Mouse (Mus musculus) lung, embryonic 14.5 days (tissue): Measurements from ENCODE around the gene Lingo1. TPM values are rescaled to one million over a fixed set of nuclear protein-coding genes. Genes with fewer than 3 reads are reported as not detected.

Experiments
- ATAC-seq: fragments of 200-750 bp; cut with Nextera tagmentation; 2 replicates; pipeline ENCODE4 v1.8.0; 2017; ENCODE audit warnings: mild to moderate bottlenecking, moderate TSS enrichment, moderate library complexity; ENCODE audit not compliant: insufficient read depth
- DNase-seq: peaks from one replicate; pipeline ENCODE4 v3.0.0-alpha.2; 2015
- H3K27ac ChIP-seq: fragments of 300-500 bp; sonication (generic); 2 replicates; pipeline ENCODE4 v1.5.1; 2014; ENCODE audit warnings: low read depth, mild to moderate bottlenecking, moderate library complexity
- H3K27me3 ChIP-seq: fragments of 300-500 bp; sonication (generic); 2 replicates; pipeline ENCODE4 v1.6.1; 2014; ENCODE audit warnings: low read length, control low read depth; ENCODE audit not compliant: insufficient read depth
- H3K36me3 ChIP-seq: fragments of 300-500 bp; sonication (generic); 2 replicates; pipeline ENCODE4 v1.6.1; 2014; ENCODE audit warnings: control low read depth; ENCODE audit not compliant: insufficient read depth
- H3K4me1 ChIP-seq: fragments of 300-500 bp; sonication (generic); 2 replicates; pipeline ENCODE4 v1.6.1; 2014; ENCODE audit warnings: antibody characterized with exemption, control low read depth; ENCODE audit not compliant: insufficient read depth
- H3K4me2 ChIP-seq: fragments of 300-500 bp; sonication (generic); 2 replicates; pipeline ENCODE4 v1.6.1; 2014; ENCODE audit warnings: mild to moderate bottlenecking
- H3K4me3 ChIP-seq: fragments of 300-500 bp; sonication (generic); 2 replicates; pipeline ENCODE4 v1.5.1; 2014; ENCODE audit warnings: low read depth, low read length
- H3K9ac ChIP-seq: fragments of 300-500 bp; sonication (generic); 2 replicates; pipeline ENCODE4 v1.6.1; 2014
- H3K9me3 ChIP-seq: fragments of 300-500 bp; sonication (generic); 2 replicates; pipeline ENCODE4 v1.6.1; 2016; ENCODE audit warnings: low read depth, low read length, control low read depth
- CTCF ChIP-seq: IDR thresholded peaks from 2 replicates; pipeline ENCODE4 v1.5.1; 2016; ENCODE audit warnings: antibody characterized with exemption, low read depth
- WGBS: fragments of 180-500 bp; shearing (Covaris S2); extraction: QIAGEN DNeasy Blood & Tissue Kit; methylation state at CpG from one replicate; pipeline ENCODE4 v1.1.7; 2014; 5-methylcytosine and 5-hydroxymethylcytosine counted together
- polyA plus RNA-seq: library from polyadenylated mRNA; unstranded; fragments of >200 nt; fragmentation: Nextera tagmentation; extraction: Ambion mirVana; gene quantifications from 2 replicates; pipeline ENCODE4 v1.2.1, GENCODE M21; 2014

Gene Lingo1
- polyA plus RNA-seq, 1 experiment from 2014 or later: 4.8 TPM

DNA sequence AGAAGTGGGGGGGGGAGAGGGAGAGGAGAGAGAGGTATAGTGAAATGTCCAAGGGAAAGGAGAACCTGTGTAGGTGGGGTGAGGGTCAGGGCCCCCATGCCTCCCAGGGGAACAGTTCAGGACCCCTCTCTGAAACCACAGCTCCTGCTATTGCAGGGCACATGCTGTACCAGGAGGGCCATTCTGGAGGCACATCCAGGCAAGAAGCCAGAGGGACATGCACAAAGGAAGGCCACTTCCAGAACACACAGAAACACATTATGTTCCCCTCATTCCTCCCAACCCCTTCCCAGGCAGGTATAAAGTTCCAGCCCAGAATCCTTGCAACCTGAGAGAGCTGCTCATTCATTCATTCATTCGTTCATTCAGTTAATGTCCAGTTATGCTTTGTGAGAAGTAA, 105.6 kb downstream of the Lingo1 start:
- no peaks in the 10 kb centered on the region for H3K27me3 ChIP-seq
- DNase-seq (no peak), ATAC-seq (no peak)
- no peak overlapping the region for H3K9ac ChIP-seq
- H3K4me3 ChIP-seq: no peak overlapping the region
- H3K9me3 ChIP-seq: no peaks in the 10 kb centered on the region
- no peak for TF ChIP-seq CTCF
- no peak overlapping the region for H3K27ac ChIP-seq
- H3K4me2 ChIP-seq: no peak overlapping the region
- WGBS: 54% methylated on average over 1 of the region's 1 CpGs
- peaks cover 3% of the 10 kb centered on the region for H3K4me1 ChIP-seq
- H3K36me3 ChIP-seq: no peaks in the 10 kb centered on the region

DNA sequence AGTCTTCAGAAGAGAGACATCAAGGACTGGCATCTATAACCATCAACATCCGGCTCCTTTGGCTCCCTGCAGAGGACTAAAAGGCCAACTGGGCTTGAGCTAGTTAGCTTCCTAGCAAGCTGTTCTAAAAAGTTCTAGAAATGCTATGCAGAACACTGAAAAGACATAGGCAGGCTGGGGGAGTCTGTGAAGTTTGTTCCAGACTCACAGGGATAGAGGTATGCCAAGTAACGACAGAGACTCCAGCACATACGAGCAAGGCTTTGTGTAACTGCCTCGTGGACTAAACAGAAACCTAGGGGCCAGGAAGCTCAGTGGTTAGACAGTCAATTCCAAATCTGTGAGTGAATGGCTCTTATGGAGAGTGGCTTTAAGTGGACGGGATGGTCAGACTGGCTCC, 108.8 kb downstream of the Lingo1 start:
- no peak for TF ChIP-seq CTCF
- Histone ChIP-seq H3K27ac (peak overlapping the region; percentile 33; the same call in 1 of the 2 replicates), H3K9ac (no peak overlapping the region), H3K9me3 (no peaks in the 10 kb centered on the region), H3K4me1 (peaks cover 3% of the 10 kb centered on the region), H3K4me2 (no peak overlapping the region), H3K4me3 (no peak overlapping the region), H3K36me3 (no peaks in the 10 kb centered on the region), H3K27me3 (no peaks in the 10 kb centered on the region)
- WGBS: 78% methylated on average over 5 of the region's 5 CpGs
- DNase-seq: no peak
- ATAC-seq: no peak

DNA sequence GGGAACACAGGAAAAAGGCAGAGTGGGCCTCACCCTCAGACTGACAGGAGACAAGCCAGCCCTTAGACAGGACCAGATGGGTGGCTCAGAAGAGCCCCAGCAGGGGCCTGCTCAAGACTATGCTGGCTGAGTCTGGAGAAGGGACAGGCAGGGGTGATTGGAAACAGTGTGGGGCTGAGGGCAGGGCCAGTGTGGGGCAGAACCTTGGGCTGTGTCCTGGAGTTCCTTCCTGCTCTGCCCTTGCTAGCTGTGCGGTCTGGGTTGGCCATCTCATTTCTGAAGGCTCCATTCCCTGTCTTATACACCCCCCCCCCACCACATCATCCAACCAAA, 109.2 kb downstream of the Lingo1 start:
- H3K9me3 ChIP-seq: no peaks in the 10 kb centered on the region
- no peak overlapping the region for H3K4me3 ChIP-seq
- WGBS: 50% methylated on average over 1 of the region's 1 CpGs
- peaks cover 3% of the 10 kb centered on the region for H3K4me1 ChIP-seq
- TF ChIP-seq CTCF: no peak
- no peak overlapping the region for H3K9ac ChIP-seq
- no peaks in the 10 kb centered on the region for H3K36me3 ChIP-seq
- no peak overlapping the region for H3K4me2 ChIP-seq
- no peaks in the 10 kb centered on the region for H3K27me3 ChIP-seq
- ATAC-seq (peak; percentile 66), DNase-seq (no peak)
- peak overlapping the region; percentile 33; the same call in 1 of the 2 replicates for H3K27ac ChIP-seq

DNA sequence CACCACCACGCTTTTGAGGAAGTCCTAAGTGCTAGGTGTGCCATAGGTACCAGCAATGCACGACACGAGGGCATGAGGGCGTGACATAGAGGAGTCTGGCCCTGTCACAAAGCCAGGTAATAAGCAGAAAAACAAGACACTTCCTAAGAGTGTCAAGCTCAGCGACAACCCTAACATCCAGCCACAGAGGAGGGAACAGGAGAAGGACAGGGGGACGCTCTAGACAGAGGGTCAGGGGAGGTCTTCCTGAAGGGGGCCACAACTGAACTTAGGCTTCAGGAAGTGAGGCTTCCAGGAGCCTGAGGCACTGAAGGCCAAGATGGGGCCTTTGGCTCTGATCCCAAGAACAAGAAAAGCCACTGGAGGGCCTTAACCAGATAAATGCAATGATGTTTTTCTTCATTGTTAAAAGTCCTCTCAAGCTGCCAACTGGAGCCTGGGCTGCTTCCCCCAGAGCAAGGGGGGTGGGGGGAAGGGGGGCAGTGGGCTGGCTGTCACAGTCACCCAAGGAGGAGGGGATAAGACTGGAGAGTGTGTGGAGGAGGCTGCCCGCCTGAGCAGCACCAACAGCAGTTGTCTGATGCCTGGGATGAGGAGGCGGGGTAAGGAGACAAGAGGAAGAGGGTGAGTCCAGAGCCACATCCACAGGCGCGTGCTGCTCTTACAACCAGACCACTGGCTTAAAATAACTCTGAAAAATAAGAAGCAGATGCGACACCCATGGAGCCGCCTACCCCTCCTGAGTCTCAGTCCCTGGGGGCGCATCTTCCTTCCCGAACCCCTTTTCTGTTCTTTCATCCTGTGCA, 109.7 kb downstream of the Lingo1 start:
- H3K36me3 ChIP-seq: no peaks in the 10 kb centered on the region
- no peak overlapping the region for H3K4me2 ChIP-seq
- ATAC-seq: peak; percentile 95
- no peaks in the 10 kb centered on the region for H3K27me3 ChIP-seq
- no peaks in the 10 kb centered on the region for H3K9me3 ChIP-seq
- 48% methylated on average over 14 of the region's 14 CpGs for WGBS
- no peak overlapping the region for H3K4me3 ChIP-seq
- DNase-seq: peak; percentile 75
- no peak overlapping the region for H3K9ac ChIP-seq
- H3K4me1 ChIP-seq: peaks cover 3% of the 10 kb centered on the region
- peak overlapping the region; percentile 33; the same call in 1 of the 2 replicates for H3K27ac ChIP-seq
- no peak for TF ChIP-seq CTCF

DNA sequence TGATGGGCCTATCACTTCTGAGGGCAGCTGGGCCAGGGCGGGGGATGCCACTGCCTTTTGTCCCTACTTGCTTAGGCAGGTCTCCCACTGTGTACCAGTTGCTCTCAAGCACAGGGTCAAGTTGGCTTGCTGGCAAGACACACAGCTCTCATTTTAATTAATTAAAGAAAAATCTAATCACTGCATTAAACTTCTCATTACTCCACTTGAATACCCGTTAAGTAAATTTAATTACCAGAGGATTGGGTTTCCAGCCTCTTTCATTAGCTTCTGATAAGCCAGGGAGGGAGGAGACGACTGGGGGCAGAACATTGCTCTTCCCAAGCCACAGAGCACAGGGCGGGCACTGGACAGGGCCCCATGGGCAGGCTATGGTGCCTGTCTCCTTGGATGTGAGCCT, 113.4 kb downstream of the Lingo1 start:
- Histone ChIP-seq H3K27ac (no peak overlapping the region), H3K4me1 (peaks cover 3% of the 10 kb centered on the region), H3K9me3 (no peaks in the 10 kb centered on the region), H3K4me2 (no peak overlapping the region), H3K4me3 (no peak overlapping the region), H3K9ac (no peak overlapping the region), H3K27me3 (no peaks in the 10 kb centered on the region), H3K36me3 (no peaks in the 10 kb centered on the region)
- WGBS: 44% methylated on average over 4 of the region's 4 CpGs
- ATAC-seq (no peak), DNase-seq (no peak)
- TF ChIP-seq CTCF: no peak

DNA sequence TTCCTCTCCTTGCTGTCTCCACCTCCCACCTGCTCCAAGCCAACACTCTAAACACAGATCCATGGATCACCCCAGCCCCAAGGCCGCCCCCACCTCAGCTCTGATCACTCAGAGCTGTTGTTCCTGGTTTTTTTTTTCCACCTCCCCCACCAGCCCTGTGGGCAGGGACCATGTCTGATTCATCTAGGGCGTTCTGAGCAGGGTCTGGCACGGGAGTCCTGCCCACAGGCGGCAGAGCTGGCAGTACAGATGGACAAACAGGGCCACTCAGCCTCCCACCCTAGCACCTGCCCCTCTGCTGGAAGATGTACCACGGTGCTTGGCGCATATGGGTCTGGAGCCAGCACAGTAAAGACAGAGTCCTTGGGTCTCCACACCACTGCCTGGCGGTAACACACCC, 114.3 kb downstream of the Lingo1 start:
- ATAC-seq: no peak
- WGBS: 81% methylated on average over 7 of the region's 7 CpGs
- DNase-seq: no peak
- no peaks in the 10 kb centered on the region; the same call in 1 of the 2 replicates for H3K4me1 ChIP-seq
- no peak overlapping the region for H3K27ac ChIP-seq
- no peak for TF ChIP-seq CTCF
- no peaks in the 10 kb centered on the region for H3K9me3 ChIP-seq
- H3K9ac ChIP-seq: no peak overlapping the region
- no peaks in the 10 kb centered on the region for H3K36me3 ChIP-seq
- no peaks in the 10 kb centered on the region for H3K27me3 ChIP-seq
- no peak overlapping the region for H3K4me2 ChIP-seq
- no peak overlapping the region for H3K4me3 ChIP-seq

DNA sequence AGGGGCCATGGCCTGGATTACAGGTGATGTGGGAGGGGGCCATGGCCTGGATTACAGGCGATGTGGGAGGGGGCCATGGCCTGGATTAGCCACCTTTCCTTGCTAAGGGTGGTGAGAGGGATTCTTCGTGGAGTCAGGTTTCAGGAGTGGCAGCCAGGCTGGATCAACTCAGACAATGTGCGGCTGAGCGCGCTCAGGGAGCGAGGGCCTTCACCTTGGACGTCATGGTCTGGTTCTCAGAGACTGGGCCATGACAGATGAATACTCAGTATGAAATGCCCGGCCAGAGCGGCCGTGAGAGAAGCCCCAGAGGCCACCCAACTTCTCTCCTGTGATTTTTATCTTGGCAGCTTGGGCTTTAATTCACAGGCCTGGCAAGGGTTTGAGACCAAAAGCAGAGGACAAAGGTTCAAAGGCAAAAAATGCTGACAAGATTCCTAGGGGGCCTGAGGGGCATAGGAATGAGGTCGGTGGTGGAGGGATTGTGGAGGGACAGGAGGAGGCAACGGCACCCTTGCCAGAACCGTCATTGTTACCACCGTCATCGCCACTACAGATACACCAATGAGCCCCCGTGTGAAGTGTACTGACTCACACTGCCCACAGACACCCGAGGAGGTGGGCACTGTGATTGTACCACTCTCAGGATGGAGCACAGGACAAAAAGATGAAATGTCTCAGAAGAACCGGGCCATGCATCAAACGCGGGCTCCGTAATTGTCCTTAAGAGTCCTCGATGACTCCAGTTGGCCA, 117.2 kb downstream of the Lingo1 start:
- 85% methylated on average over 22 of the region's 22 CpGs for WGBS

More for the DNA sequence above, 117.2 kb downstream of the Lingo1 start:
- no peaks in the 10 kb centered on the region for H3K27me3 ChIP-seq
- no peaks in the 10 kb centered on the region for H3K36me3 ChIP-seq
- DNase-seq: no peak
- no peak overlapping the region for H3K9ac ChIP-seq
- H3K9me3 ChIP-seq: no peaks in the 10 kb centered on the region
- ATAC-seq: no peak
- no peak overlapping the region for H3K27ac ChIP-seq
- H3K4me1 ChIP-seq: no peaks in the 10 kb centered on the region
- TF ChIP-seq CTCF: no peak
- no peak overlapping the region for H3K4me2 ChIP-seq
- no peak overlapping the region for H3K4me3 ChIP-seq
